Mouse (Mus musculus) ES-Bruce4 (cell line): ENCODE measurements around the gene Cers6. TPM values are rescaled to one million over a fixed set of nuclear protein-coding genes. Genes with fewer than 3 reads are reported as not detected.

Experiments
- H3K27ac ChIP-seq: 2 replicates; pipeline ENCODE4 v1.5.1; 2012; ENCODE audit warnings: low read length, inconsistent platforms; ENCODE audit not compliant: insufficient read depth
- H3K27me3 ChIP-seq: 2 replicates; pipeline ENCODE4 v1.6.1; 2012; ENCODE audit warnings: mild to moderate bottlenecking, low read length, inconsistent platforms; ENCODE audit not compliant: control insufficient read depth, poor library complexity, insufficient read depth, severe bottlenecking
- H3K36me3 ChIP-seq: 2 replicates; pipeline ENCODE4 v1.6.1; 2012; ENCODE audit warnings: inconsistent platforms, mild to moderate bottlenecking, low read length, moderate library complexity; ENCODE audit not compliant: control insufficient read depth, poor library complexity, insufficient read depth, severe bottlenecking
- H3K4me1 ChIP-seq: one replicate; pipeline ENCODE4 v1.8.1; 2011; ENCODE audit warnings: low read length; ENCODE audit not compliant: control insufficient read depth, insufficient read depth
- H3K4me3 ChIP-seq: 2 replicates; pipeline ENCODE4 v1.5.1; 2011; ENCODE audit warnings: low read depth, mild to moderate bottlenecking, low read length
- H3K9ac ChIP-seq: 2 replicates; pipeline ENCODE4 v1.6.1; 2012; ENCODE audit warnings: low read depth, mild to moderate bottlenecking, inconsistent platforms; ENCODE audit not compliant: poor library complexity, severe bottlenecking
- H3K9me3 ChIP-seq: replicated peaks from 2 replicates; pipeline ENCODE4 v1.6.1; 2012; ENCODE audit warnings: mild to moderate bottlenecking, low read length, inconsistent platforms; ENCODE audit not compliant: control insufficient read depth, poor library complexity, insufficient read depth, severe bottlenecking
- CTCF ChIP-seq: IDR thresholded peaks from one replicate; pipeline ENCODE4 v1.8.1; 2011; ENCODE audit warnings: low read depth, low read length
- EP300 ChIP-seq: IDR thresholded peaks from 2 replicates; pipeline ENCODE4 v1.6.1; 2011; ENCODE audit warnings: low read depth, low read length; ENCODE audit not compliant: insufficient read depth
- POLR2A ChIP-seq: IDR thresholded peaks from one replicate; pipeline ENCODE4 v1.8.1; 2011; ENCODE audit warnings: low read length; ENCODE audit not compliant: insufficient read depth
- polyA plus RNA-seq: library from polyadenylated mRNA; stranded (reverse); fragments of >200 nt; gene quantifications from 2 replicates; pipeline ENCODE4 v1.2.4, GENCODE M21; 2011; ENCODE audit warnings: low read depth; ENCODE audit not compliant: missing spikeins, insufficient read depth, insufficient read length

The Cers6 gene
- polyA plus RNA-seq, 1 experiment = 17.0 TPM

GRCm38 (mm10) chr2:69135661-69136576, 274.7 kb downstream of the Cers6 start, which contains the start of gene Nostrin:
Gene Nostrin, plus strand, starts transcription at chr2:69135800.
- no peak for TF ChIP-seq POLR2A
- TF ChIP-seq CTCF = no peak
- TF ChIP-seq EP300 = no peak
- Histone ChIP-seq H3K36me3 (no peaks in the 10 kb centered on the region), H3K4me3 (no peak within 1 kb of the TSS), H3K4me1 (peaks cover 3% of the 10 kb centered on the region), H3K27me3 (no peaks in the 10 kb centered on the region), H3K9me3 (no peaks in the 10 kb centered on the region), H3K9ac (no peak within 1 kb of the TSS), H3K27ac (no peak within 1 kb of the TSS)

DNA sequence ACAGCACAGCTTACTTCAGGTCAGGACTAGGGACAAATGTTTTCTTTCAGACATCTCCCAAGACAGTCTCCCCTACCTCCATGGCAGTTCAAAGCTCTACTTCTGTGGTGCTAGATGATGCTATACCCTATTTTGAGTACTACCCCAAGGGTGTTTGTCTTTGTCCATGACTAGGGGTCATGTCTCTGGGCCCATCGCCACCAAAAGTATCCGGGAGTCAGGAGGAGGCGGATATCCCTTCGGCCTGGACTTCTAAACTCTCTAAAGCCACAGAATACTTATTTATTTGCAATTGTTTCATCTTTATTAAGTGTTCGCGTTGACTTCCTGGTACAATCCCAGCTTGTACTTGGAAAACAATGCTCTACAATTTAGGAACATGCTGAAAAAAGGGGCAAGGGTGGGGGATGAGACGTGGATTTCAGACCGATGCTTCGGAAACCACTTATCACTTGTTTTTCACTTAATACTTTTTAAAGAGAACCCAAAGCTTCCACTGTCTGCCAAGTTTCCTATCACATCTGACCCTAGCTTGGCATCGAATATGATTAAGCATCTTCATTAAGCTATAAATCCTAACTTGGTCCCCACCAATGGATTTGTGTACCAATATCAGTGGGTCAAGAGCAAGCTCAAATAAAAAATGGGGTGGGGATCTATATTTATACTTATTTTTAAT, 276.3 kb downstream of the Cers6 start:
- Histone ChIP-seq H3K36me3 (no peaks in the 10 kb centered on the region), H3K27me3 (no peaks in the 10 kb centered on the region), H3K4me3 (no peak overlapping the region), H3K27ac (no peak overlapping the region), H3K4me1 (no peaks in the 10 kb centered on the region), H3K9ac (no peak overlapping the region), H3K9me3 (no peaks in the 10 kb centered on the region)
- TF ChIP-seq POLR2A (no peak), EP300 (no peak), CTCF (no peak)

GRCm38 (mm10) chr2:69138759-69139158, 277.5 kb downstream of the Cers6 start:
- TF ChIP-seq POLR2A (no peak), CTCF (no peak), EP300 (no peak)
- no peaks in the 10 kb centered on the region for H3K36me3 ChIP-seq
- no peak overlapping the region for H3K9ac ChIP-seq
- no peaks in the 10 kb centered on the region for H3K27me3 ChIP-seq
- no peak overlapping the region for H3K27ac ChIP-seq
- H3K4me1 ChIP-seq = no peaks in the 10 kb centered on the region
- H3K9me3 ChIP-seq = no peaks in the 10 kb centered on the region
- H3K4me3 ChIP-seq = no peak overlapping the region

- H3K9ac ChIP-seq = no peak overlapping the region
- no peaks in the 10 kb centered on the region for H3K36me3 ChIP-seq
- H3K4me1 ChIP-seq = no peaks in the 10 kb centered on the region
- TF ChIP-seq EP300 (no peak), CTCF (no peak), POLR2A (no peak)
- H3K27ac ChIP-seq = no peak overlapping the region
- no peaks in the 10 kb centered on the region for H3K27me3 ChIP-seq
- no peak overlapping the region for H3K4me3 ChIP-seq
- no peaks in the 10 kb centered on the region for H3K9me3 ChIP-seq
Observed at GRCm38 (mm10) chr2:69140215-69140614, 279.0 kb downstream of the Cers6 start.

DNA sequence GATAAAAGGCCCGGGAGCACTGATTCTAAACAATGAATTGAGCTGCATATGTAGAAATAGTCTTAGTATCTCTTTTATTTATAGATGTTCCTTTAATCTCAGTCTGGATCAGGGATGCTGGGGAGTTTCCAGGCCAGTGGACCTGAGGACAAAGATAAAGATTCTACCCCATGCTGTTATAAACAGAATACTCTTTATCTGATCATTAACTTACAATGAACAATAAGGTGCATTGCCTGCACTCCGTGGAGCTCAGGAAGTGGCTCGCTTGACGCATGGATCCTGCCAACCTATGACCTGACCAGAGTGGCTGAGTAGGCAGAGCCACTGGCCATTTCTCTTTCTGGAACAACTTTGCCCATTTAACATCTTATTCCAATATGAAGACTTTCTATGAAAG, 279.6 kb downstream of the Cers6 start:
- Histone ChIP-seq H3K4me3 (no peak overlapping the region), H3K27ac (no peak overlapping the region), H3K27me3 (no peaks in the 10 kb centered on the region), H3K36me3 (no peaks in the 10 kb centered on the region), H3K9ac (no peak overlapping the region), H3K4me1 (no peaks in the 10 kb centered on the region), H3K9me3 (no peaks in the 10 kb centered on the region)
- TF ChIP-seq POLR2A = no peak
- TF ChIP-seq EP300 = no peak
- no peak for TF ChIP-seq CTCF

DNA sequence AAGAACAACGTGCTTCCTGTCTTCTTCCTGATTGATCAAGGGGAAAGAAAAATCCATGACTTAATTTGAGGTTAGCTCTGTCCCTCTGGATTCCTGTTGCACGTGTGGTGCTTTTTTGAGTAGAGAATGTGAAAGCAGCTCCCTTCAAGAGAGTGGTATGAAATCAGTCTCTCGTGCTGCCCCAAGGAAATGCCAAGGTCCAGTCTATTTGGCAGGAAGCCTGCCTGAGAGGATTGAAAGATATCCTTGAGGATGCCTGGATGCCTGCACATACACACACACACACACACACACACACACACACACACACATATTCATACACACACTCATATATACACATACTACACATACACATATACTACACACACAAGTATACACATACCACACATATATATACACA, 287.4 kb downstream of the Cers6 start:
- Histone ChIP-seq H3K4me3 (no peak overlapping the region), H3K9ac (no peak overlapping the region), H3K36me3 (no peaks in the 10 kb centered on the region), H3K4me1 (no peaks in the 10 kb centered on the region), H3K27me3 (no peaks in the 10 kb centered on the region), H3K27ac (no peak overlapping the region), H3K9me3 (no peaks in the 10 kb centered on the region)
- no peak for TF ChIP-seq EP300
- no peak for TF ChIP-seq POLR2A
- no peak for TF ChIP-seq CTCF
